Mouse (Mus musculus) kidney, adult 8-10 months (tissue): Measurements from ENCODE around the gene B3gnt2.

Experiments used
- DNase-seq, 2 experiments: peaks; one replicate each; pipeline ENCODE4 v3.0.0; 2022

B3gnt2 gene

GRCm38 (mm10) chr11:22846960-22847731, 13.6 kb downstream of the B3gnt2 start:
- peak; percentile 63 to 82 for DNase-seq

- no peak for DNase-seq
Observed at GRCm38 (mm10) chr11:22846093-22846835, 14.5 kb downstream of the B3gnt2 start.

- peak in 1 of 2 experiments; percentile 78 for DNase-seq
Observed at GRCm38 (mm10) chr11:22844754-22845718, 15.7 kb downstream of the B3gnt2 start.

- no peak for DNase-seq
Observed at GRCm38 (mm10) chr11:22839456-22839855, 21.3 kb downstream of the B3gnt2 start.

GRCm38 (mm10) chr11:22838361-22838760, 22.4 kb downstream of the B3gnt2 start:
- no peak for DNase-seq

- DNase-seq: no peak
Observed at GRCm38 (mm10) chr11:22836269-22836668, 24.5 kb downstream of the B3gnt2 start.

- DNase-seq: no peak
Observed at GRCm38 (mm10) chr11:22832600-22832999, 28.2 kb downstream of the B3gnt2 start.

- no peak for DNase-seq
Observed at GRCm38 (mm10) chr11:22831916-22832315, 28.8 kb downstream of the B3gnt2 start.

GRCm38 (mm10) chr11:22830684-22831083, 30.1 kb downstream of the B3gnt2 start:
- no peak for DNase-seq

- no peak for DNase-seq
Observed at GRCm38 (mm10) chr11:22830179-22830611, 30.6 kb downstream of the B3gnt2 start.

GRCm38 (mm10) chr11:22828988-22829632, 31.7 kb downstream of the B3gnt2 start:
- no peak for DNase-seq

GRCm38 (mm10) chr11:22827514-22828080, 33.2 kb downstream of the B3gnt2 start:
- no peak for DNase-seq

GRCm38 (mm10) chr11:22826665-22827064, 34.1 kb downstream of the B3gnt2 start:
- no peak for DNase-seq

GRCm38 (mm10) chr11:22826051-22826450, 34.7 kb downstream of the B3gnt2 start:
- DNase-seq: peak in 1 of 2 experiments; percentile 56

- no peak for DNase-seq
Observed at GRCm38 (mm10) chr11:22825548-22825947, 35.2 kb downstream of the B3gnt2 start.

- no peak for DNase-seq
Observed at GRCm38 (mm10) chr11:22824049-22824705, 36.6 kb downstream of the B3gnt2 start.

GRCm38 (mm10) chr11:22821243-22821642, 39.5 kb downstream of the B3gnt2 start:
- DNase-seq: no peak

- DNase-seq: no peak
Observed at GRCm38 (mm10) chr11:22818371-22818770, 42.4 kb downstream of the B3gnt2 start.

GRCm38 (mm10) chr11:22815877-22816276, 44.9 kb downstream of the B3gnt2 start:
- no peak for DNase-seq

- no peak for DNase-seq
Observed at GRCm38 (mm10) chr11:22815143-22815542, 45.6 kb downstream of the B3gnt2 start.
